Mouse (Mus musculus) thymus, adult 2 months (tissue): ENCODE measurements around the gene Arf1. TPM values are rescaled to one million over a fixed set of nuclear protein-coding genes. Genes with fewer than 3 reads are reported as not detected.

Source experiments
- DNase-seq: peaks from one replicate; pipeline ENCODE4 v3.0.0; 2021
- H3K27ac ChIP-seq: fragments of 200-500 bp; 2 replicates; pipeline ENCODE4 v1.5.1; 2012; ENCODE audit warnings: low read length, control low read depth; ENCODE audit not compliant: control insufficient read depth, insufficient read depth
- H3K27me3 ChIP-seq: fragments of 200-500 bp; 2 replicates; pipeline ENCODE4 v1.6.1; 2012; ENCODE audit warnings: mild to moderate bottlenecking, low read length, moderate library complexity, mixed read lengths; ENCODE audit not compliant: control insufficient read depth, insufficient read depth
- H3K36me3 ChIP-seq: fragments of 200-500 bp; 2 replicates; pipeline ENCODE4 v1.6.1; 2012; ENCODE audit warnings: mild to moderate bottlenecking, low read length, moderate library complexity; ENCODE audit not compliant: control insufficient read depth, insufficient read depth
- H3K4me1 ChIP-seq: fragments of 200-500 bp; replicated peaks from 2 replicates; pipeline ENCODE4 v1.6.1; 2012; ENCODE audit warnings: low read length; ENCODE audit not compliant: control insufficient read depth, insufficient read depth
- H3K4me3 ChIP-seq: fragments of 200-500 bp; 2 replicates; pipeline ENCODE4 v1.5.1; 2012; ENCODE audit warnings: mild to moderate bottlenecking, low read length, control low read depth, moderate library complexity; ENCODE audit not compliant: control insufficient read depth, insufficient read depth
- CTCF ChIP-seq: fragments of 200-500 bp; IDR thresholded peaks from 2 replicates; pipeline ENCODE4 v1.5.1; 2012; ENCODE audit warnings: mild to moderate bottlenecking, control low read depth, low read length, moderate library complexity, borderline replicate concordance; ENCODE audit not compliant: control insufficient read depth, poor library complexity, insufficient read depth; ENCODE audit errors: extremely low read depth
- POLR2A ChIP-seq: fragments of 200-500 bp; IDR thresholded peaks from 2 replicates; pipeline ENCODE4 v1.6.1; 2012; ENCODE audit warnings: mild to moderate bottlenecking, low read length, control low read depth, moderate library complexity; ENCODE audit not compliant: control insufficient read depth, poor library complexity, insufficient read depth; ENCODE audit errors: extremely low read depth
- WGBS: fragments of 180-500 bp; shearing (Covaris S2); methylation state at CpG from one replicate; pipeline ENCODE4 v1.1.7; 2018; 5-methylcytosine and 5-hydroxymethylcytosine counted together
- polyA plus RNA-seq: library from polyadenylated mRNA; depleted of rRNA; stranded (reverse); fragments of >200 nt; gene quantifications from 2 replicates; pipeline ENCODE4 v1.2.3, GENCODE M21; 2012

The Arf1 gene
- polyA plus RNA-seq, 1 experiment: 561 TPM

- WGBS: 4% methylated on average over 56 of the region's 56 CpGs
Observed at GRCm38 (mm10) chr11:59263870-59264563, 35.9 kb upstream of the Arf1 start.

GRCm38 (mm10) chr11:59262308-59262707 is 34.2 kb upstream of the Arf1 start:
- no peak for TF ChIP-seq POLR2A
- TF ChIP-seq CTCF: no peak
- no peak for DNase-seq
- H3K4me3 ChIP-seq: no peak overlapping the region
- H3K27ac ChIP-seq: no peak overlapping the region
- H3K36me3 ChIP-seq: no peaks in the 10 kb centered on the region
- peaks cover 15% of the 10 kb centered on the region for H3K27me3 ChIP-seq
- no peaks in the 10 kb centered on the region for H3K4me1 ChIP-seq

More at GRCm38 (mm10) chr11:59263870-59264563, 35.9 kb upstream of the Arf1 start:
- no peak for TF ChIP-seq CTCF
- TF ChIP-seq POLR2A: no peak
- H3K4me1 ChIP-seq: no peaks in the 10 kb centered on the region
- no peaks in the 10 kb centered on the region for H3K36me3 ChIP-seq
- H3K27me3 ChIP-seq: peaks cover 15% of the 10 kb centered on the region
- no peak overlapping the region for H3K4me3 ChIP-seq
- H3K27ac ChIP-seq: no peak overlapping the region
- no peak for DNase-seq

- 84% methylated on average over 10 of the region's 10 CpGs for WGBS
- H3K27ac ChIP-seq: no peak overlapping the region
- H3K27me3 ChIP-seq: peaks cover 15% of the 10 kb centered on the region
- H3K36me3 ChIP-seq: no peaks in the 10 kb centered on the region
- DNase-seq: no peak
- no peak overlapping the region for H3K4me3 ChIP-seq
- no peak for TF ChIP-seq POLR2A
- TF ChIP-seq CTCF: no peak
- H3K4me1 ChIP-seq: no peaks in the 10 kb centered on the region
Observed at GRCm38 (mm10) chr11:59260706-59261493, 32.8 kb upstream of the Arf1 start.

GRCm38 (mm10) chr11:59259647-59260046 is 31.6 kb upstream of the Arf1 start:
- Histone ChIP-seq H3K4me1 (no peaks in the 10 kb centered on the region), H3K4me3 (no peak overlapping the region), H3K27me3 (peaks cover 12% of the 10 kb centered on the region), H3K27ac (no peak overlapping the region), H3K36me3 (no peaks in the 10 kb centered on the region)
- 89% methylated on average over 7 of the region's 7 CpGs for WGBS
- TF ChIP-seq CTCF: no peak
- no peak for TF ChIP-seq POLR2A
- no peak for DNase-seq

GRCm38 (mm10) chr11:59248101-59248500 is 20.0 kb upstream of the Arf1 start:
- TF ChIP-seq CTCF (no peak), POLR2A (no peak)
- H3K4me3 ChIP-seq: no peak overlapping the region
- no peaks in the 10 kb centered on the region for H3K36me3 ChIP-seq
- H3K27ac ChIP-seq: no peak overlapping the region
- 6% methylated on average over 10 of the region's 10 CpGs for WGBS
- H3K4me1 ChIP-seq: no peaks in the 10 kb centered on the region
- H3K27me3 ChIP-seq: no peaks in the 10 kb centered on the region
- no peak for DNase-seq

DNA sequence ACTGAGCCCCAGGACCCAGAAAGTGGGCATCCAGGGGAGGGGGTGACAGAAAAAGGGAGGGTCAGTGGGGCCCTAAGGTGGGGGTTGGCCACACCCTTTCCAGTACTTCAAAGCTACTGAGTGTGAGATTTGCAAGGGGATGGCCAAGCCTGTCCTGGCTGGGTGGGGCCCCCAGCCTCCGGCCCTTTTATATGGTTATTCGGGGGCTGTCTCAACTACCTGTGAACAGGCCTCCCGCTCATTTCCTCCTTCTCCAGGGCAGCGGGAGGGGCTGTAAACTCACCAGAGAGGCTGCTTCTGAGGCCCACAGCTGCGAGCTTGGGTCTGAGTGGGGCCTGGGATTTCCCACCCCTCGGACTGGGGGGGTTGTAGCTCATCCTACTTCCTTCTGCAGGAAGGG is 15.8 kb upstream of the Arf1 start:
- no peak for DNase-seq
- no peaks in the 10 kb centered on the region for H3K36me3 ChIP-seq
- H3K27me3 ChIP-seq: no peaks in the 10 kb centered on the region
- TF ChIP-seq CTCF (no peak), POLR2A (no peak)
- H3K27ac ChIP-seq: no peak overlapping the region
- 34% methylated on average over 6 of the region's 6 CpGs for WGBS
- no peaks in the 10 kb centered on the region for H3K4me1 ChIP-seq
- no peak overlapping the region for H3K4me3 ChIP-seq

DNA sequence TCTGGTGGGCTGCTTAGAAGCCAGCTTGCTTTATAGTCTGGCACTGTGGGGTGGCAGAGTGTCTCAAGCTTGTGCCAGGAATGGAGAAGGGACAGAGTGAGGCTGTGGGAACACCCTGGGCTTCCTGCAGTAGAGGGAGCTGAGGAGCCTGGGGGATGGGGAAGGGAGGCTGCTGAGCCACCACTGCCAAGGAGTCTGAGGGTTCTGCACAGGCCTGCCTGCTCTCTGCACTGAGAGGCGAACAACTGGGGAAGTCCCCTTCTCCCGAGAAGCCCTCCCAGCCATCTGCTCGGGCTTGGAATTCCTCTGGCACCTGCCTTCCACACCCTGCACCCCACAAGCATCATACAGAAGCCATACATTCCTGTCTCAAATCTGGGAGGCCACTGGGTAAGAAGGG is 13.8 kb upstream of the Arf1 start:
- H3K27ac ChIP-seq: no peak overlapping the region
- TF ChIP-seq CTCF (no peak), POLR2A (no peak)
- H3K27me3 ChIP-seq: no peaks in the 10 kb centered on the region

More for the DNA sequence above, 13.8 kb upstream of the Arf1 start:
- Histone ChIP-seq H3K4me3 (no peak overlapping the region), H3K36me3 (no peaks in the 10 kb centered on the region), H3K4me1 (no peaks in the 10 kb centered on the region)
- 46% methylated on average over 3 of the region's 3 CpGs for WGBS
- no peak for DNase-seq
